Mouse (Mus musculus): Measurements from ENCODE around the gene Kremen2.

The Kremen2 gene

DNA sequence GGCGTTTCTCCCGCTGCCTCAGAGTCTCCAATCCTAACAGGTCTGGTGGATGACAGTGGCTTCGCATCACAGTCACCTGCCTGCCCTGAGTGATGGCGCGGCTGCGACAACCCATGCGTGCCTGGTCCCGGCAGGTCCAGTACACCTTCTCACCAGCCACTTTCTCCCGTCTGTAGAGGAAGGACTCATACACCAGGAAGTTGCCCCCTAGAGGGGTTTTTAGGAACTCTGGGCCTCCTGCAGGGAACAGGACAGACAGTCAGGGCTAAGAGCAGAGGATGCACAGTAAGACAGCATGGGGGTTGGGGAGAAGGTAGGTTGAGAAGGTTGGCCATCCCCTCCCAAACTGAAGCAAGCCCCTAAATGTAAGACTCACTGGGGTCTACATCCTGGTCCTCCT lies 14.6 kb upstream of the Kremen2 start:
- no peak for DNase-seq (ENCODE audit: low spot score in 2 of 2)

DNA sequence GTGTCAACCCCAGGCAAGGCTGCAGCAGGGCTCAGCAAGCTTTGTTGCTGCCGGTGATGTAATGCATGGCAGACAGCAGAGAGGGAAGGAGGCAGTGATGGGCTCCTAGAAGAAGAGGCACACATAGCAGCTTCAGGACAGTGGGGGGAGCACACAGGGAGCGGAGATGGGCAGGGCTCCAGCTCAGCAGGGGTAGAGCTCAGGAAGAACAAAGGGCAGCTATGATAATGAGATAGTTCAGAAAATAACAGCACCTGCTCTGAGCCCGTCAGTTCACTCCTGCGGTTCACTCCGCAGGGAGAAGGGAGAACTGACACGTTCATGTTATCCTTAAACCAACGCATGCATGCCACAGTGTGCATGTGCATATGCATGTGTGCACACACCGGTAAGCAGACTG lies 13.2 kb upstream of the Kremen2 start:
- no peak for DNase-seq (ENCODE audit: low spot score in 2 of 2)

DNA sequence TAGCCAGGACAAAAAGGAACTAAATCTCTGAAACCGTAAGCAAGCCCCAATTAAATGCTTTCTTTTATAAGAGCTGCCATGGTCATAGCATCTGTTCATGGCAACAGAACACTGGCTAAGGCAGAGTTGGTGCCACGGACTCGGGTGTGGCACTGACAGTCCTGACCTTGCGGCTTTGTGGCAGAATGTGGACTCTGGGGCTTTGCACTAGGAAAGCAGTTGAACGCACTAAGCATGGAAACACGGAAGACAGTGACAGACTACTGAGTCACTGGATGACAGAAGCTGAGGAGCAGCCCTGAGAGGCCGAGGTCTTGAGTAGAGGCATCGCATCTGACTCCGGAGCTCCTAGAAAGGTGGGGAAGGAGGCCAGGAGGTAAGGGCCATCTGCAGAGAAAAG lies 11.9 kb upstream of the Kremen2 start:
- no peak for DNase-seq (ENCODE audit: low spot score in 2 of 2)

DNA sequence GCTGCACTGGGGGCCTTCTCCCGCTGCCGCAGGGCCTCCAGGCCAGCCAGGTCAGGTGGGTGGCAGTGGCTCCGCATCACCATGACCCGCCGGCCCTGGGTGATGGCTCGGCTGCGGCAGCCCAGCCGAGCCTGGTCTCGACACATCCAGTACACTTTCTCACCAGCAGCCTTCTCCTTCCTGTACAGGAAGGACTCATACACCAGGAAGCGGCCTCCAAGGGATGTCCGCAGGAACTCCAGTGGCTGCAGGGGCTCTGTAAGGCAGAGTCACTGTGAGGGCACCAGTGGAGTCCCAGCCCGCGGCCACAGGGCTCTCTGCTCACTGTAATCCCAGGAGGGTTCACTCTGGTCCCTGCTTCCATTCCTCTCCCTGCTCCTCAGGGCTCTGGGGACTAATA lies 10.1 kb upstream of the Kremen2 start:
- DNase-seq (ENCODE audit: low spot score in 2 of 2): no peak

DNA sequence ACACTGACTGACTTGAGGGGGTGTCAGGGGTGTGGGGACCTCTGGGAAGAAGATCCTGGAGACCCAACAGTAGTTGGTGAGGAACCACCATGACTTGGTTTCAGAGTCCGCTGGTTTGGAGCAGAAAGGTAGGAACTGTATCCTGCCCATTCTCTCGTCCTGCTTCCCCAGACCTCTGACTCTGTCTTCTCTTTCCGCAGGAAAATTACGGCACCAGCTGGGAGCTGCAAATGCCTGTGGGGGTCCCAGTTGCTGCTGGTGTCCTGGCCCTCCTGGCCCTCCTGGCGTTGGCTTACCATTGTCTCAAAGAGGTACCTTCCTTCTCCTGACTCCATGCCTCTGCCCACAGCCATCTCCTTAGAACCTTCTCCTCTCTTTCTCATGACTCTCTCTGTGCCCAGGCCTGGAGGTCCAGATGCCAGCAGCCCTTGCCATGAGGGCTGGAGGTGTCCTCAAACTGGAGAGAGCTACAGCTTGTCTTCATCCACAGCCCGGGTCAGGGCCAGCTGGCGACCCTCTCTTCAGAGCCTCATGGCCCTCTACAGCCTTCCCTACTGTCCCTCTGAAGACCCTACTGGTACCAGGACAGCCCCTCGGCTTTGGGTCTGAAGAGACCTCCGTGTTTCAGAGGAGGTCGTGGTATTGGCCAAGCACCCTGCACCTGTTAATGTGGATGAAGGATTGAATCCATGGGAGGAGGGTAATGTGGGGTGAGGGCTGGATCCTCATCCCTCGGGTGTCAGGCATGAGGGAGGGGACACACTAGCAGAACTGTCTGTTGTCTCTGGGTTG lies 4.0 kb upstream of the Kremen2 start:
- no peak for DNase-seq (ENCODE audit: low spot score in 2 of 2)

DNA sequence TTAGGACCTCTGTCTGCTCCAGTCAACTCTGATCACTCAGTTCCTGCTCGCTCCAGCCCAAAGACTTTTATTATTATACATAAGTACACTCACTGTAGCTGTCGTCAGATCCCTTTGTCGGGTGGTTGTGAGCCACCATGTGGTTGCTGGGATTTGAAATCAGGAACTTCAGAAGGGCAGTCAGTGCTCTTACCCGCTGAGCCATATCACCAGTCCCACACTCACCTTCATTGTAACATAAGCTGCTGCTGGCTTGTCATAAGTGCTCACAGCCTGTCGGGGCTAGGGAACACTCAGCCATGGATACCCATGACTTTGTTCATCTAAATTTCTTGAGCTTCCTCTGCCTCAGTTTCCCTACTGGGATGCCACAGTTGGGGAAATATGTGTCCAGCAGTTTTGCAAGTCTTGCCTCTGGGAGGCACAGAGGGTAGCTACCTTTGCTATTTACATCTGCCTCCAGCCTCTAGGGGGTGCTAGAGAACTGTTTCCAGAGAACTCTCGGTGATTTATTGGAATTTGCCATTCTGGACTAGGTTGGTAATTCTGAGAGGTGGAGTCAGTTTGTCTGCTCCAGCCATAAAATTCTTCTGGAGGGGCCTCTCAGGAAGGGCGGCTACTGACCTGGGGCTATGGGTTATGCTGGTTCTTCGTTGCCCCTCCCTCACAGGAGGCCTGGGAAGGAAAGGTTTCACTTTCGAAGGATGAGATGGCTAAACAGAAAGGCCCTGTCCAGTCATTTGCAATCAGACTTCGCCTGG lies 3.2 kb upstream of the Kremen2 start:
- peak; percentile 52 to 63 for DNase-seq (ENCODE audit: low spot score in 2 of 2)

DNA sequence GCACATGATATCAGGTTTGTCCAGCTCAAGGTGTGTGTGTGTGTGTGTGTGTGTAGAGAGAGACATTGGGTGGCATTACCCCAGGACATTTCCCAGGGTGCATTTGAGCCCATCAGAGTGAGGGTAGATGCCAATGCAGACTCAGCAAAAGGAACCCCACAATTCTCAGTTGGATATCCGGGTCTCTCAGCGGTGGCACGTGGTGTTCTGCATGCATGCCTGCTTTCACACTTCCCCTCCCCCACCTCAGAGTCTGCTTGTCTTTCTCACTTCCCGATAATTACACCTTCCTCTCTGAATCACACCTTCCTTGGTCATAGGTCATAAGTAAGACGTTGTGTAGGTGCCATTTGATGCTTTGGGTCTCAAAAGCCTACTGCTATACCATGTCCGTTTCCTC lies 2.4 kb upstream of the Kremen2 start:
- no peak for DNase-seq (ENCODE audit: low spot score in 2 of 2)

DNA sequence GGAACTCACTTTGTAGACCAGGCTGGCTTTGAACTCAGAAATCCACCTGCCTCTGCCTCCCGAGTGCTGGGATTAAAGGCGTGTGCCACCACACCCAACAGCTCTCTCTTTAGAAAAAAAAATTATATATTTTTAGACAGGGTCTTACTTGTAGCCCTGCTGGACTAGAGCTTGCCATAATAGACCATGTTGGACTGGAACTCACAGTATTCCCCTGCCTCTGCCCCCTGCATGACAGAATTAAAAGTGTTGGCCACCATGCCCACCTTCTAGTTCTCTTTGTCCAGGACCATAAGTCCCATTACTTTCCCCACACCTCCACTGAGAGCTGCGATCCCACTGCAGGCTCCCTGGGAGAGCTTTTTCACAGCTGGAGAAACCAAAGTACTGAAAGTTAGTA lies 1.8 kb upstream of the Kremen2 start:
- no peak for DNase-seq (ENCODE audit: low spot score in 2 of 2)

DNA sequence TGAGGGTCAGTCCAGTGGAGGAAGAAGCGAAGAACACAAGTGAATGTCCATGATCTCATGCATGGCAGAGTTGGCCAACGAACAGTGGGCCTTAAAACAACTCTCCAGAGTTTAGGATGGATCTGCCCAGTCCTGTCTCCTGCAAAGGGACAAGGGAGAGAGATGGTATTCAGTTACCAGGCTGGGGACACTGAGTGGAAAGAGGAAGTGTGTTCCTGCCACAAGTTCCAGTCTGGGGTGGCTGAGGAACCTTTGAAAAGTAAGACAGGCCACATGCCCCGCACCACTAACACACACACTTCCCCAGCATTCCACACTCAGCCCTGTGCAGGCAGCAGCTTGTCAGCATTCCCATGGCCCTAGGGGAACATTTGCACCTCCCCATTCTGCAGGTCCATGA lies 1.1 kb upstream of the Kremen2 start:
- no peak for DNase-seq (ENCODE audit: low spot score in 2 of 2)

DNA sequence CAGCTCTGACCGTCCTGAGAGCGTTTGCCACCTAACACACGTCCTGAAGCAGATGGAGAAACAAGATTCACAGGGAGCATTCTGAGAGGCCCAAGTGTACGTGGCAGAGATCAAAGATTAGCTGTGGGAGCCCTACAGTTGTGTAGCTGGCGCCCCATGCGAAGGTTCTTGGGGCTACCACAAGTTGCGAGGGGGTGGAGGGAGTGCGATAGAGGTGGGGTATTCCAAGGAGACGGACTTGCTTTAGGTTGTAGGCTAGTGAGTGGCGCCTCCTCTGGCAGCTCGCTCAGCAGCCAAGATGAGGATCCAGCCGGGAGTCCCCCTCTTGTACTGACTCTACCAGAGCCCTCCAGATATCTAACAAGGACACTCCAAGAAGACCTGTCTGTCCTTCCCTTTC lies 678 bp upstream of the Kremen2 start:
- no peak for DNase-seq (ENCODE audit: low spot score in 2 of 2)

DNA sequence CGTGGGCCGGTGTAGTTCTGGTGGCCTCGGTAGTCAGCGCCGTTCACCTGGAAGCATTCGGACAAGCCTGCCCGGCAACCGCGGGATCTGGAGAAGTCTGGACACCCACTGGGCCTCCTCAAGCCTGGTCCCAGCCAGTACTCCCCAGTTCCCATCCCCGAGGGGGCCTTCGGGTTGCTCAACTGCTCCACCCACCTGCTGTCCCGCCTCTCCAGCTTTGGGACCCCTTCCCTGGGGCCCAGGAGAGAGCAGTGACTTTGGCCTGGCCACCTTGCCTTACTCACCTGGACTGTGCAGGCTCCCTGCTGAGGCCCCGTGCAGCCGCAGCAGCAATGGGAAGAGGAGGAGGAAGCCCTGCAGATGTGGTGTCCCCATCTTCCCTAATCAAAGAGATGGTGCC lies 982 bp downstream of the Kremen2 start:
- DNase-seq (ENCODE audit: low spot score in 2 of 2): no peak

DNA sequence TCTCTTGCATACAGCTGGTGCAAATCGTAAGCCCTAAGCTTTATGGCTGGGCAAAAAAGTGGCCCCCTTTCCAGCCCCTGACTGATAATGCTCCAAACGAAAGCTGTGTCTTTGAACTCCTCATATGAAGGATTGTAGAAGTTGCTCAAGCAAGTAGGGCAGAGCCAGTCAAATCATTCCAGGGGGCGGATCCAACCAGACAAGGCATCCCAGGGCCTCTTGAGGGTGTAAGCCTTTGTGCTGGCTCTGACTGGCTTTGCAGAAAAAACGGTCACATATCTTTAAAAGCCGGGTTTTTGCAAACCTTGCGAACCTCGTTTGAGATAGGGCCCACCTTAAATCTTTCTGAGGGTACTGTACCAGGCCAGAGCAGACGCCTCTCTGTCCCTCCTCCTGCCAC lies 1.6 kb downstream of the Kremen2 start:
- no peak for DNase-seq (ENCODE audit: low spot score in 2 of 2)

DNA sequence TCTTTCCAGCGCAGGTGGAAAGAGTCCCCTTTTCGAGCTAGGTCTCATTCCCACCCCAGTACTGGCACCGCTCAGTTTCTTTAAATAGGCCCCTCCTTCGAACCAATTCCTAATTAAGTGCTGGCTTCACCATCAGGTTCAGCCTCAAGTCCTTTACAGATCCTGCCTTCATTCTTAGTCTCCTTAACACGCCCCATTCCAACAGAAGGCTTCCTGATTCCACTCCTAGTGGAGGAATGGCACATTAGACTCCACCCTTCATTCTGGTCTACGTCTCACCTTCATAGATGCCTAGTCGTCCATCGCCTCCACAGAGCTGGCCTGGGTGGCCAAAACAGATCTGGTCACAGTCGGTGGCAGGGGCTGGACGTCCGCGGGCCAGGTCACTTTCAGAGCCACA lies 2.7 kb downstream of the Kremen2 start:
- DNase-seq (ENCODE audit: low spot score in 2 of 2): no peak

DNA sequence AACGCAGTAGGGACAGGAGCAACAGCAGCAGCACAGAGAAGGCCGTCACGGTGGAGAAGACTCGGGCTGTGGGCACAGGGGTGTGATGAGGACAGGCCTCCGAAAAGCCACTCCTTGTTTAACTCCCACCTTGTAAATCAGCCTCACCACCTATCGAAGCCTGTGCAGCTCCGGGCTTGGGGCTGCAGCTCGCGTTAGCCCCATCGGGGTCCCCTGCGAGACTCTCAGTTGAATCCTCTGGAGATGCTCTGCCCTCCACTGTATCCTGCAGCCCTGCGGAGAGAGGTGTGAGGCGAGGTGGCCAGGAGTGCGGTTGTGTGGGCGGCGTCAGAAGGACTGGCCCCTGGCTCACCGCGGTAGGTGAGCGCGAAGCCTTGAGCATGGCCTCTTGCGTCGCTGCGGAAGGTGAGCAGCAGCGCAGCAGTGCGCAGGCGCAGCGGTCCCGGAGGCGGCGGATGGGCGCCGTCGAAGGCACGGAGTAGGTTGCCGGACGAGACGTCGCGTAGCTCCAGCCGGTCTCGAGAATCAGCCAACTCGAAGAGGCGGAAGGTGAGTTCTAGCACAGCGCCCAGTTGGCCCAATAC lies 3.3 kb downstream of the Kremen2 start:
- no peak for DNase-seq (ENCODE audit: low spot score in 2 of 2)

DNA sequence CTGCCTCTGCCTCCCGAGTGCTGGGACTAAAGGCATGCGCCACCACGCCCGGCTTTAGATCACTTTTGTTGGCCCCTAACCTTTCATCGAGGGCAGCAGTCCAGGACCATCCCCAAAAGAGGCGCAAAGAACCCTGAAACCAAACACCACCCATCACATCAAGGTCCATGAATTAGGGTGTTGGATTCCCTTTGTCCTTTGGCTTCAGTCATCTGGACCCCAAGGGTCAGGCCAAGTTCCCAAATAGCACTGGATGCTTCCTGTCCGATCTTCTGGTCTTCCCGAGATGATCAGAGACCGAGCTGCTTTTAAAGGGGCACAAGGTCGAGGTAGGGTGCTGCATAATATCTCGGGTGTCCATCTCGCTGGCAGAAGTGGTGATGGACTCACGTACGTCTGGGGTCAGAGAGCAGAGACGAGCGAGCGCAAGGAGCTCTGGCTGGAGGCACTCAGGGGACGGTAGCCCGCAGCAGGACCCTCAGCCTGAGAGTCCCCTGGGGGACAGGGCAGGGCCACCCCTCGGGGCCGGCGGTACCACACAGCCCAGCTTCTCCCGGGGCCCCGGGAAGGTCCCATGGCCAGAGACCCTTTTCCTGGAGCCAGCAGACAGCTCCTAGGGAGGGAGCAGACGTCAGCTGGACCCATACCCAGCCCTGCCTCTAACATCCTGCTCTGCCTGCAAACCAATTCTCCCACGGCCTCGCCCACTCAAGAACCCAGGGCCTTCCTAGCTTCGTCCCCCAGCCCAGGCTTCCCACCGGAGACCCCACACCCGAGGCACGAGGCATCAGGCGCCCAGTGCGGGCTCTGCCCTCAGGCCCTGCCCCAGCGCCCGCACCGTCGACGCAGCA lies 4.0 kb downstream of the Kremen2 start:
- no peak for DNase-seq (ENCODE audit: low spot score in 2 of 2)

DNA sequence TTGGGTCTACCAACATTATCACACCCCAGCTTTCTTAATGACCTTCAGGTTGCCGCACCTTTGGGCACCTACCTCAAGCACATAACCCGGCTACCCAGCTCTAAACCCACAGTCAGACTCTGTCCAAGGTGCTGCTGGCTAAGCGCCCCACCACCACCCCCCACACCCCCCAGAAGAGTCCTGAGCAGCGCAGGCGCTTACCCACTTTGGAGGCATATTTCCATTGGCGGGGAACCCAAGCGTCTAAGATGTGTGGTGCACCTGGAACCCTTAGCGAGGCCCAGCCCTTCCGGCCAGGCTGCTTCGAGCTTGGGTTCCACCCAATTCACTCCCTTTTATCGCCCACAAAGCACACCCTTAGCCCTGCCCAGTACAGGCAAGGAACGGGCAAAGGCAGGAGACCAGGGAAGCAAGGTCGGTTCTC lies 5.0 kb downstream of the Kremen2 start, which contains the start of gene Paqr4:
TSS of gene Paqr4 (minus strand) at position 270 of the 424 bp plus-strand sequence.
- DNase-seq (ENCODE audit: low spot score in 2 of 2): no peak

DNA sequence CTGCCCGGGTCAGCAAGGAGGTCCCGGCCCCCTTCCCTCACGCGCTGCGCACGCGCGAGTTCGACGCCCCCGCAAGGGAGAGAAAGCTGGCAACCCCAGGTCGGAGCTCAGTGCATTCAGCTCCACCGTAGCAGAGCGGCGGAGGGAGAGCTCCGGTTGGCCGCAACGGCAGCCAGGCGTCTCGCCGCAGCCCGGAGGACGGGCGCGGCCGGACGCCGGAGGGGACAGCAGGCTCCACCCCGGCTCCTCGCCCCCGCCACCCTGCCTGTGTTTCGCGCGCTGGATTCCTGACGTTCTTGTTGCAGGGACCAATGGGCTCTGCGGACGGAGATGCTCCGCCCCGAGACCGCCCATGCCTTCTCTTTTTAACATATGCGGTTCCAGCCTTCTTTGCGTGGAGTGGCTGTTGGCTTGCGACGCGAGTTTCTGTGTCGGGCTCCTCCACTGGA lies 5.5 kb downstream of the Kremen2 start:
- peak; percentile 92 to 94 for DNase-seq (ENCODE audit: low spot score in 2 of 2)

DNA sequence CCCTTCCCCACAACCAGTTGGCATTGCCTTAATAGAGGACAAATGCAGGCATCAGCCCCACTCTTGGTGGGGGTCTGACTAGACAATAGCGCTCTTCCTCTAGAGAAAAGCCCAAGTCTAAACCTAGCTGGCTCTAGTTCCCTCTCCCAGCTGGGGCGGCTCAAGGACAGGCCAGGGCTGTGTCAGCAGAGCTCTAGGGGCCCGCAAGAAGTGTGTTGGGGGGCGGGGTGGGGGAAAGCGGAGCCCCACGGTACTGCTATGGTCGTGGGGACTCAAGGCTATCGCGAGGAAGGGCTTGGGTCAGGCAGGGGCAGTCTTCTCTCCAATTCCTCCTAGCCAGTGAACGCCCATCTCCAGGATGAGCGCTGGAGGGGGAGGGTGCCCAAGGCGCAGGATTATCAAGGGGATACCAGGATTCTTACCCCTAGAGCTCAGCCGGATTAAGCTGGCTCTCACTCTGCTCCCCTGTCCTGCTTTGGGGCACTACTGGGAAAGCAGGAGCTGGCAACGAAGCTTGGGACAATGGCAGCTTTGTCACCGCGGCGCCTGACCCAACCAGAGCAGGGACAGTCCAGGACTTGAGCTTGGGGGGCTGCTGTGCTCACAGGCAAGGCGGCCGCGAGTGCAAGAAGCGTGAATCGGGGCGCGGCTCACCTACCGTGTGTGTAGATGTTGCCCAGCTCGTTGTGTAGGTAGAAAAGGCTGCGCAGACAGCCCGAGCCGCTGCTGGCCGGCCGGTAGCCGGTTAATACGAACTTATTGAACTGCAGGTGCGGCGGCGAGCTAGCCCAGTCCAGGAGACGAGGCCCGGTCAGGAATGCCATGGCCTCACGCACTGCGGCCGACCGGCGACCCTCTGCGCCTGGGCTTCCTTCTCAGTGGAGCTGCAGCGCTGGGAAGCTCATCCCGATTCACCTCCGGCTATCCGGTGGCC lies 6.2 kb downstream of the Kremen2 start:
- peak; percentile 48 to 50 for DNase-seq (ENCODE audit: low spot score in 2 of 2)

DNA sequence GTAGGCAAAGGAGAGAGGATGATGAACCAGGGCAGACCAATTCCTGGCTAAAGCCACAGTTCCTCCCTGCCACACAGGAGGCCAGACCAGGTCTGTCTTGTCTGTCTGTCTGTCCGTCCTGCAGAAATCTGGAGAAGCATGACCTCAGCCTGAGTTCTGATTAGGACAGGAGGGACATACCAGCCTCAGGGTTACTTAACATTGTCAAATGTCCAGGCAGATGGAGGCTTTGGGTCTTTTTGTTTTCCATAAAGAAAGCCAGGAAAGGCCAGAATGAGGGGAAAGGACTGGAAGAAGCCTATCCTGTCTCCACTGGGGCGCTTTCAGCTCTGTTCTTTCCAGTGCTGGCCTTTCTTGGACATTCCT lies 6.8 kb downstream of the Kremen2 start:
- DNase-seq (ENCODE audit: low spot score in 2 of 2): no peak

DNA sequence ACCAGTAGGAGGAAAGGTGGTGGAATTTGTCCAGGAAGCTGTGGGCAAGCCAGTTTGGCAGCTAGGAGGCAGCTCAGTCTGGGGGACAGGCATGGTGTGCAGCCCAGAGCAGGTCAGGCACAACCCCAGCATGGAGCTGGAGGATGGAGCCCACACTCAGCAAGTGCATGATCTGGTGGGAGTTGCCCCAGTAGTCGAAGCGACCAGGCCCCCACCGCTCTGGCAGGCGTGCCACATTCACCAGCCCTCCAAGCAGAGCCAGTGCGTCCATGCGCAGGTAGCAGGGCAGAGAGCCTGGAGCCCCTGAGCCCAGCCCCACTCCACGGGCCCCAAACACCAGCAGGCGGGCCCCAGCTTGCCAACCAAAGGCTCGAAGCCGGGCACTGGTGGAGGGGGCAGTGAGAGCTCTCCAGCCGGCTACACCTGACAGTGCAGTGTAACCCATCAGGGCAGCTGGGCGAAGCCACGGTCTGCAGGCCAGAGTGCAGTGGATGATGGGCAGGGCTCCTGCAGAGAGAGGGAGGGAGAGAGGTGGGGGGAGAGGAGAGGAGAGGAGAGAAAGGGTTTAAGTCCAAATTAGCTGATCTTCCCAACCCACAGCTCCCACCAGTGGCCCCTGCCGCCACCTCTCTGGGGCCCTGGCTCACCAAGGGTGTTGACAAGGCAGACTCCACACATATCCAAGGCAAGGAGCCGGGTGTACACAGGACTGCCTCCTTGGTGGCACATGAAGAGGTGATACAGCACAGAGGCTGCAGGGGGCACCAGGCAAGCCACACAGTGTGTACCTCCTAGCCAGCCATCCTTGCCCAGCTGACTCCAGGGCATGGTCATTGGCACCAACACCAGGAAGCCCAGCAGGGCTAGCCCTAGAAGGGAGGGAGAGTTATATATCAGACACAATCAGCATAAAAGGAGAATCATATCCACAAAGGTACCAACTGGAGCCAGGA lies 7.9 kb downstream of the Kremen2 start:
- DNase-seq (ENCODE audit: low spot score in 2 of 2): no peak
